Mouse (Mus musculus) megakaryocyte, embryonic 14.5 days (primary cell): Measurements from ENCODE around the gene Dnah5. TPM values are rescaled to one million over a fixed set of nuclear protein-coding genes. Genes with fewer than 3 reads are reported as not detected.

ENCODE experiments used
- H3K27me3 ChIP-seq: replicated peaks from 2 replicates; pipeline ENCODE3; 2012; ENCODE audit warnings: inconsistent platforms
- H3K36me3 ChIP-seq: replicated peaks from 2 replicates; pipeline ENCODE3; 2012; ENCODE audit warnings: low read length, inconsistent platforms, mixed read lengths
- H3K4me1 ChIP-seq: 2 replicates; pipeline ENCODE4 v1.6.1; 2012; ENCODE audit warnings: inconsistent platforms
- H3K4me3 ChIP-seq: replicated peaks from 2 replicates; pipeline ENCODE3; 2012; ENCODE audit warnings: moderate library complexity, mild to moderate bottlenecking, inconsistent platforms
- H3K9me3 ChIP-seq: 2 replicates; pipeline ENCODE4 v1.6.1; 2012; ENCODE audit warnings: inconsistent platforms
- FLI1 ChIP-seq: IDR thresholded peaks from 2 replicates; pipeline ENCODE4 v1.6.1; 2012; ENCODE audit warnings: low read length, inconsistent platforms, mixed read lengths
- GATA1 ChIP-seq: IDR thresholded peaks from 3 replicates; pipeline ENCODE4 v1.6.1; 2012; ENCODE audit warnings: mixed read lengths, low read length, inconsistent platforms, borderline replicate concordance
- polyA plus RNA-seq: library from polyadenylated mRNA; stranded (reverse); fragments of >175 nt; gene quantifications from 2 replicates; pipeline ENCODE4 v1.2.3, GENCODE M21; 2012; ENCODE audit warnings: low replicate concordance; ENCODE audit not compliant: insufficient read depth

Dnah5 gene
- polyA plus RNA-seq = 0.01 TPM in 1 of 2 replicates, not detected in the other

DNA sequence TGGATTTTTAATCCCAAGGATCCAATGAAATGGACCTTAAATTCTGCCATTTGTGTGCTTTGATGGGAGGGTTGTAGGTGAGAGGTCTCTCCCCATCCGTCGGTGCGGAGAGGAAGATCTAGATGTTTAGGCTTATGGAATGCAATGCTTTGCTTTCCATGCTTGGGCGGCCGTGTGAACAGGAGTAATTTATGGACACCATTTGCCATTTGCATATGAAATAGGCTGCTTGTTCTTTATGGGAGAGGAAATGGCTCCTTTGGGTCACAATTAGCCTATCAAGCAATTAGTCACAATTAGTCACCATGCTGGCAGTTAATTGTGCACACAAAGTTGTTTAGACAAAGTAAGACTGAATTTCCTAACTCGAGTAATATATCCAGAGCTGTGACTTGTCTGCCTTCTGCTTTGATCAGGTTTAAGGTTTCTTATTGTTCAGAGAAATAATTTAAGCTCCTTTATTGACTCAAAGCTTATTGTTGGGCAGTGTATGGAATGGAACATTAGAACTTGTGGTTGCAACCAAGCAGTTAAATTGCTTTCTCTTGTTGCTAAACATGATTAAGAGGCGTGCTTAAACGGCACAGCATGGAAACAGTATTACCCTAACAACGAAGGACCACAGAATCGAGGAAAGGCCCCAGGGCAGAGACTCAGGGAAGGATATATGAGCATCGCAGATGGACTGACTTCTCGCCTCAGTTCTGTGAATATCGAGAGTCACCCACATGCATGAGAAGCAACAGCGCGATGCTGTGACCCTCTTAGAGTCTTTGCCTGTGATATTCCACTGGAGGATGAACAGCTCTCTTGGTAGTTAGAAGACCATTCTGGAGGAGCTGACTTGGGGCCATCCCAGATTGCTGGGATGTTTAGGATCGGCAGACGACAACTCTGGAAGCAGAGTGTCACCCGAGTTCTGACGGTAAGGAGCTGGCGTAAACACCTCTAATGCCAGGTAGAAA lies at the start of gene Dnah5:
TSS of gene Dnah5 (plus strand) at position 642 of the 965 bp plus-strand sequence.
- Histone ChIP-seq H3K36me3 (no peaks in the 10 kb centered on the region), H3K4me3 (no peak within 1 kb of the TSS), H3K9me3 (no peaks in the 10 kb centered on the region), H3K27me3 (no peaks in the 10 kb centered on the region), H3K4me1 (no peaks in the 10 kb centered on the region)
- TF ChIP-seq FLI1 (no peak), GATA1 (no peak)

DNA sequence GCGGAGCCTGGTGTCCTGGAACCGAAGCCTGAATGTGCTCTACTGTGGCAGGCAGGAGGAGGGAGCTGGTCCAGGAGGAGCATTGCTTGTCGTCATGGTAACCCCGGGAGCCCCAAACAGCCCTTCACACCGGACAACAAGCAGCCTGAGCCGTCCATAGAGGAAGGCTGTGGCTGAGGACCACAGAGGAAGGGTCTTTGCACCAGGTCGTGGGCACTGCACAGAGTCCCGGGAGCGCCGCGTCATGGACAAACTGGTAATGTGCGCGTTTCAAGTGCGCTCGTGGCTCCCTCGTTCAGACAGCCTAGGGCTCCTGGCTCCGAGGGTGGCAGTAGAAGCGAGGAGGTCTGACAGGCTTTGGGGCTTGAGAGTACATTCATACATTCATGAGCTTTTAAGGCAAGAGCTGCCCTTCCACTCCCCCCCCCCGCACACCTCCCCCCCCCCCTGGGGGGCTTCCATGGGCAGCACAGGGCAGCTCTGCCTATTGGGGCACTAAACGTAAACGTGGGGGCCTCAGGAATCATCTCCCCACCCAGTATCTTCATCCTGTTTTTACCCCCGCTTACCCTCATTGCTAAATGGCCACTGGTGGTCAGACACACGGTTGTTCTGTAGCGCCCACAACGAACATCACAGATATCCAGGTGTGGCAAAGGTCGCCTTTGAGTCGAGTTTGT lies 48.6 kb upstream of the Dnah5 start:
- peaks cover 18% of the 10 kb centered on the region for H3K4me1 ChIP-seq
- TF ChIP-seq FLI1 = no peak
- no peak for TF ChIP-seq GATA1
- H3K4me3 ChIP-seq = peak overlapping the region; percentile 38
- H3K9me3 ChIP-seq = no peaks in the 10 kb centered on the region
- peaks cover 17% of the 10 kb centered on the region for H3K27me3 ChIP-seq
- H3K36me3 ChIP-seq = no peaks in the 10 kb centered on the region

DNA sequence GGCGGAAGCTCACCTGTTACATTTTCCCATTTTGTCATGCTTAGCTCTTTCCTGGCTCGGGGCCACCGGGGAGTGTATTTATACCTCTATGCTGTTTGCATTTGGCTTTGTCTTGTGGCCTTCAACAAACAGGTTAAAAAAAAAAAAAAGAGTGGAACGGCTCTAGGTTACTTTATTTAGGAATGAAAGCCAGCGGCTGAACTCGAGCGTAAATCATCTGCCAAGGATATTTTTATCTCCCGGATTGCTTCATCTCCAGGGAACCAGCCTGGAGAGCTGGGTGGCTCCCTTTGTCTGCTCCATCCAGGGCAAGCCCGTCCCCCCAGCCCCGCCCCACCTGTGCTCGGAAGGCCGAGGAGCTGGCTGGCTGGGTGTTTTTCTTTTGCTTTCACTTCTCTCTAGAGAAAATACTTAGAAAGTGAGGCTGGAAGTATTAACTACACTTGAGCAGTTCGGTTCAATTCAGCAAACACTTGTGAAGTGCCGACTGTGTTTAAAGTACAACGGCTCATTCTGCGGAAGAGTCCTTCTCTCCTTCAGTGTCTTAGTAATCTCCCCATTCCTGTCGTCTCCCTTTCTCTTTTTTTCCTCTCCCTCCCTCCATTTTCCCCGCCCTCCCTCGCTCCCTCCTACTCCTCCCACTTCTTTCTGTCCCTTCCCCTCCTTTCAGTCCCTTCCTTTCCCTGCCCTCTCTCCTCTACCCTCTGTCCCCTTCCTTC lies 44.6 kb upstream of the Dnah5 start:
- peak overlapping the region; percentile 89 for H3K4me3 ChIP-seq
- TF ChIP-seq GATA1 (no peak), FLI1 (no peak)

DNA sequence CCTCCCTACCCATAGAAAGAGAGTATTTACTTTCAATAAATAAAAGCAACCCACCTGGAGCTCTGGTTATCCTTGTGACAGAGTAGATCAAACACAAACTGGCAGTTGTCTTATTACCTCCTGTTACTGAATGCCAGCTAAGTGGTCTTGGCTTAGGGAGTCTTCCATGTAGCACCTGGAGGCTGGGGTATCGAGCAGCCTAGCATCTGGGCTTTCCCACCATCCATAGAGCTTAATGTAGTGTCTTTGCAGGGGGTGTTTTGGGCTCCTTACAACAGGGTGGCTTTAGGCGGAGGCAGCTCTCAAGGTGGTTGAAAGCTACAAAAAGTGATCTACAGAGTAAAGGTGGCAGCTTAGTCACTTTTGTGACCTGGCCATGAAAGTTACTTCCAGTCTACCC lies 41.3 kb upstream of the Dnah5 start:
- peaks cover 6% of the 10 kb centered on the region for H3K4me1 ChIP-seq
- peaks cover 4% of the 10 kb centered on the region for H3K27me3 ChIP-seq
- no peak overlapping the region for H3K4me3 ChIP-seq
- TF ChIP-seq GATA1 (no peak), FLI1 (no peak)
- no peaks in the 10 kb centered on the region for H3K36me3 ChIP-seq
- no peaks in the 10 kb centered on the region for H3K9me3 ChIP-seq

More for the DNA sequence above, 44.6 kb upstream of the Dnah5 start:
- peaks cover 18% of the 10 kb centered on the region for H3K4me1 ChIP-seq
- no peaks in the 10 kb centered on the region for H3K36me3 ChIP-seq
- H3K27me3 ChIP-seq = peaks cover 19% of the 10 kb centered on the region
- no peaks in the 10 kb centered on the region for H3K9me3 ChIP-seq

DNA sequence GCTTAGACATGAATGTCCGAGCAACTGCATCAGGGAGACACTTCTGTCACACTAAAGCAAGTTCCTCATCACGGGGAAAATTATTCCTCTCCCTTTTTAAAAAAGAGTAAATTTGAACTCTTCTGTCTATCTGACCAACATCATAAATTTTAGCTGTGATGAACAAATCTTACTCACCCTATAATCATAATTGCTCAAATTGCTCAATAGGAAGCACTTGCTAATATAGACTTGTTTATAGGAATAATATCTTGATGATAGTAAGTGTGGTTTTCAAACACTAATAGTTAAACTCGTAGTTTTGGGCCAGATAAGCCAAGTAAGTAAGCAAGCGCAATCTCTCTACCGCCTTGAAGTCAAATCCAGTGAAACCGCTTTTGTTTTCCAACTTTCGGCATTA lies 38.3 kb upstream of the Dnah5 start:
- Histone ChIP-seq H3K9me3 (peaks cover 5% of the 10 kb centered on the region), H3K4me3 (no peak overlapping the region), H3K27me3 (peaks cover 6% of the 10 kb centered on the region), H3K36me3 (no peaks in the 10 kb centered on the region), H3K4me1 (no peaks in the 10 kb centered on the region)
- TF ChIP-seq FLI1 (no peak), GATA1 (no peak)

DNA sequence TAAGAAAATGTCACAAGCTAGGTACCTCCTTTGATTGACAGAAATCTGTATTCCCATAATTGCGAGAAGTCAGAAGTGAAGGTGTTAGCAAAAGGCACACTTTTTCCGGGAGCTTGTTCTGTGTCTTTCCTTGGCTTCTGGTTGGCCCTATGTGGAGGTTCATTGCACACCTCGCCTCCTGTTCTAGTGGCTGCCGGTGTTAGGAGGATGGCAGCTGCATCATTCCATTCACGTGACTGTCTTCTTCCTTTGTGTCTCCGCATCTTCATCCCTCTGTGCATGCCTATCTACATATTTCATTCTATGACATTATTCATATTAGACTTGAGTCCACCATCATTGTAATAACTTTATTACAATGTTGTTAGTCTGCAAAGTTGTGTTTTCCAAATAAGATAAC lies 37.5 kb upstream of the Dnah5 start:
- H3K9me3 ChIP-seq = peaks cover 5% of the 10 kb centered on the region
- no peaks in the 10 kb centered on the region for H3K36me3 ChIP-seq
- TF ChIP-seq GATA1 (no peak), FLI1 (no peak)
- H3K27me3 ChIP-seq = peaks cover 9% of the 10 kb centered on the region
- H3K4me1 ChIP-seq = peaks cover under 1% of the 10 kb centered on the region; the same call in 1 of the 2 replicates
- H3K4me3 ChIP-seq = no peak overlapping the region

DNA sequence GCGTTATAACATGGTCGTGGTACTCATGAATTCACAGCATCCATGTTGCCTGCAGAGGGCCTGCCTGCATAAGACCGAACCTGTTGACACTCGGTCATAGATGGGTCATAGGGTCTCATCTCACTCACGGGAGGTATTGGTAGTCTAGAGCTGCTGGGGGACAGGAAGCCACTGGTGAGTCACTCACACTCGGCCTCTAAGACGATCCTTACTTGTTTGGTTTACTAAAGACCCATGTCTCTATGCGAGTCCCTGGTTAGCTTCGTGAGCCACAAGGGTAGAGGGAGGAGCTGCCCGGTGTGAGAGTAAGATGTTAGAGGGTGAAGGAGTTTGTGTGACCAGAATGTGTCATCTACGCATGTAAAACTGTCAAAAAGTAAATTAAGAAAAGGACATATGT lies 24.6 kb upstream of the Dnah5 start:
- no peaks in the 10 kb centered on the region for H3K36me3 ChIP-seq
- peaks cover 5% of the 10 kb centered on the region for H3K27me3 ChIP-seq
- H3K4me1 ChIP-seq = peaks cover 4% of the 10 kb centered on the region; the same call in 1 of the 2 replicates
- TF ChIP-seq GATA1 (no peak), FLI1 (no peak)
- H3K9me3 ChIP-seq = no peaks in the 10 kb centered on the region
- H3K4me3 ChIP-seq = no peak overlapping the region

DNA sequence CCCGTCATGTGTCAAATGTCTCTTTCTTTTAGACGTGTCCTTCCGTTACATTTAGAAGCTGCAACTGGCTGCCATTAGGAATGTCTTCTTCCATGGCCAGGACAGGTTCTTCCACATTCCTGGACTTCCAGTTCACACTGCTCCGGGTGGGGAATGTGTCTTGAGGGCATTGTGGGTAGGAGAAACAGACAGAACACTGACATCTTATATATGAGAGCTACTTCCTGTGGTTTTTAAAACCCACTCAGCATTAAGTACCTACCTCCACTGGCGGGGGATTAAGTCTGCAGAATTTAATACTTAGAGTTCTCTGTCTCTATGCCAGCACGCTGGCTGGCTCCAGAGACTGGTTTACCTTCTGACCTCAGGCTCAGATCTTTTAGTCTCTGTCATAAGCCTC lies 24.0 kb upstream of the Dnah5 start:
- TF ChIP-seq GATA1 (no peak), FLI1 (no peak)
- no peaks in the 10 kb centered on the region for H3K36me3 ChIP-seq
- H3K27me3 ChIP-seq = peaks cover 5% of the 10 kb centered on the region
- no peaks in the 10 kb centered on the region for H3K9me3 ChIP-seq
- peaks cover 4% of the 10 kb centered on the region; the same call in 1 of the 2 replicates for H3K4me1 ChIP-seq
- no peak overlapping the region for H3K4me3 ChIP-seq

DNA sequence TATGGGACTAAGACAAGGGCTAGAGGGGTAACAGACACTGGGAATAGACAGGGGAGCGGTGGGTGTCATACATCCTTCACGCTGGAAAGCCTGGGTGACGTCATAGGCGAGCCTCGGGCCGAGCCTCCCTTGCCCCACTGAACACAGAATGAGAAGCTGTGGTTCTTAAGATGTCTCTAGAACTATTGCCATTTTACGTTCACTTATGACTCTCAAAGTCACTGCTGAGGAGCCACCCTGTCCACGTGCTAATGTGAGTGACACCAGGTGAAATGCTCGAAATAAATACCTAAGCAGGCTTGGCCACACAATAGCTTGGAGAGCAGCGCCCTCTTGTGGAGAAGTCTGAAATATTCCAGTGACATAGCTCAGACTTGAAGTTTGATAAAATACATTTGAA lies 21.7 kb upstream of the Dnah5 start:
- Histone ChIP-seq H3K4me3 (peak overlapping the region; percentile 20), H3K27me3 (peaks cover 9% of the 10 kb centered on the region), H3K4me1 (peaks cover 4% of the 10 kb centered on the region; the same call in 1 of the 2 replicates), H3K36me3 (no peaks in the 10 kb centered on the region), H3K9me3 (no peaks in the 10 kb centered on the region)
- TF ChIP-seq GATA1 = no peak

DNA sequence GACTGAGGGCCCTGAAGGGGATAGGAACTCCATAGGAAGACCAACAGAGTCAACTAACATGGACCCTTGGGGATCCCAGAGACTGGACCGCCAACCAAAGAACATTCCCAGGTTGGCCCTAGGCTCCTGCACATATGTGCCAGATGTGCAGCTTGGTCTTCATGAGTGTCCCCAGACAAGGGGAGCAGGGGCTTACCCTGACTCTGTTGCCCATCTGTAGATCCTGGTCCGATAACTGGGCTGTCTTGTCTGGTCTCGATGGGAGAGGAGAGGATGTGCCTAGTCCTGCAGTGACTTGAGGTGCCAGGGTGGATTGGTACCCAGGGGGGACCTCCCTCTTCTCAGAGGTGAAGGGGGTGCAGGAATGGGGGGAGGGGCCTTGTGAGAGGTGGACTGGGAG lies 21.0 kb upstream of the Dnah5 start:
- Histone ChIP-seq H3K4me1 (peaks cover 4% of the 10 kb centered on the region; the same call in 1 of the 2 replicates), H3K4me3 (no peak overlapping the region), H3K36me3 (no peaks in the 10 kb centered on the region), H3K9me3 (no peaks in the 10 kb centered on the region), H3K27me3 (peaks cover 9% of the 10 kb centered on the region)
- TF ChIP-seq FLI1 = no peak
- no peak for TF ChIP-seq GATA1
